Mouse (Mus musculus): ENCODE results near the gene B3gnt9.

Gene B3gnt9

DNA sequence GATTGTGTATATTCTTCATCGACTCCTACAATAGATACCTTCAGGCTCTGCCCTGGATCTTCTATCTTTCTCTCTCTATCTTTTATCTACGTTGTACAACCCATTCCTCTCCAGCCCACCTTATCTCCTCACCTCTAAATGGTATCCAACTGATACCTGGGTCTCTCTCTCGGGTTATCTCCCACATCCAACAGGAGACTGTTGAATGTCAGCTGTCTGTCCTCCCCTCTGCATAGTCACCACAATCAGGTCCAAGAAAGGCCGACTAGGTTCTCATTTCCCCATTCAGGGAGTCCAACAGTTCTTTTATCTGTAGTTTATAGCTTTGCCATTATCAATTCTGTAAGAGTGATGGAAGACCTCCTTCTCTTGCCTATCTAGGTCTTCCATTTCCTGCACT lies 27.3 kb upstream of the B3gnt9 start:
- DNase-seq (ENCODE audit: low spot score), result no peak

DNA sequence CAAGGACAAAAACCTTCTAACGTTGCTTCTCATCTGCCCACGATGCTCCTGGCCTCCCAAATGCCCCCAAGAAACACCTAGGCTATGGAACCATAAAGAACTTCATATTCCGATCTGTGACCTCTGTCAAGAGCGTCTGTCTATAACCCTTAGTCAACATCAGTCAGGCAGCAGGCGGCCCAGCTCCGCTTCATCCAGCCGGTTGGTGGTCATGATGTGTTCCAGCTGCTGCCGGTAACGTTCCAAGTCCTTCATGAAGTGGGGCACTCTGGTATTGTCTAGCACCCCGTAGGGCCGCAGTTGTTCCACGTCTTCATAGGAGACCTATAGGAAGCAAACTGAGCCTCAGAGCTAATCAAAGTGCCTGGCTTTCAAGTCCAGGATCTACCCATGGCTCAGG lies 26.9 kb upstream of the B3gnt9 start:
- no peak for DNase-seq (ENCODE audit: low spot score)

GRCm38 (mm10) chr8:105280567-105280966 lies 25.6 kb upstream of the B3gnt9 start:
- DNase-seq (ENCODE audit: low spot score), result no peak

GRCm38 (mm10) chr8:105278911-105279334 lies 24.0 kb upstream of the B3gnt9 start:
- DNase-seq (ENCODE audit: low spot score), result no peak

GRCm38 (mm10) chr8:105276292-105277120 lies 21.6 kb upstream of the B3gnt9 start:
- DNase-seq (ENCODE audit: low spot score), result peak; percentile 67

DNA sequence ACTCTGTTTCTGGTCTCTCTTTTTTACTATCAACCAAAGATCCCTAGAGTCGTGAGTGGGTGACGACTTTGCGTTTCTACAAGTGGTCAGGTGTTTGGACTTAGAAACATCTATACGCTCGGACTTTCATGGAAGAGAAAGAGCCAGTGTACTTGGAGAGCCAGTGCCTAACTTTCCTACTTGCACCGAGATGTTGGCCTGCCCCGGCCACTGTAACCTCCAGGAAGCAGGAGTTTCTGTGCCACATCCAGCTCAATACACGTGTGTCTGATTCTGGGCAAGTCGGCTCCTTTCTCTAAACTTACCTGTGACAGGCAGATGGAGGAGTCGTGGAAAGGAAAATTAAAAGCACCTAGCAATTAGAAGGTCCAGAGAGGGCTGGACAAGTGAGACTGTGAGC lies 20.9 kb upstream of the B3gnt9 start, which contains the start of gene Nol3:
Gene Nol3, plus strand, starts transcription at position 301 of the 400 bp plus-strand sequence.
- DNase-seq (ENCODE audit: low spot score), result no peak

GRCm38 (mm10) chr8:105275387-105275786 lies 20.4 kb upstream of the B3gnt9 start:
- no peak for DNase-seq (ENCODE audit: low spot score)

DNA sequence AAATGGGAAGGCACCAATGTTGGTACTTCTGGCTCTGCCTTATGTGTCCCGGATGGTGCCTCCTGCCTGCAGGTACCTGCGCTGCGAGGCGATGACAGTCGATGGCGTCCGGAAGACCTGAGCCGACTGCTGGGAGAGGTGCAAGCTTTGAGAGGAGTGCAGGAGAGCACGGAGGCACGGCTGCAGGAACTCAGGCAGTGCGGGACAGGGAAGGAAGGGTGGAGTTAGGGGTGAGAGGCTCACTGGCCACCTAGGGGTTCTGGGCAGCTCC lies 15.9 kb upstream of the B3gnt9 start:
- DNase-seq (ENCODE audit: low spot score), result no peak

DNA sequence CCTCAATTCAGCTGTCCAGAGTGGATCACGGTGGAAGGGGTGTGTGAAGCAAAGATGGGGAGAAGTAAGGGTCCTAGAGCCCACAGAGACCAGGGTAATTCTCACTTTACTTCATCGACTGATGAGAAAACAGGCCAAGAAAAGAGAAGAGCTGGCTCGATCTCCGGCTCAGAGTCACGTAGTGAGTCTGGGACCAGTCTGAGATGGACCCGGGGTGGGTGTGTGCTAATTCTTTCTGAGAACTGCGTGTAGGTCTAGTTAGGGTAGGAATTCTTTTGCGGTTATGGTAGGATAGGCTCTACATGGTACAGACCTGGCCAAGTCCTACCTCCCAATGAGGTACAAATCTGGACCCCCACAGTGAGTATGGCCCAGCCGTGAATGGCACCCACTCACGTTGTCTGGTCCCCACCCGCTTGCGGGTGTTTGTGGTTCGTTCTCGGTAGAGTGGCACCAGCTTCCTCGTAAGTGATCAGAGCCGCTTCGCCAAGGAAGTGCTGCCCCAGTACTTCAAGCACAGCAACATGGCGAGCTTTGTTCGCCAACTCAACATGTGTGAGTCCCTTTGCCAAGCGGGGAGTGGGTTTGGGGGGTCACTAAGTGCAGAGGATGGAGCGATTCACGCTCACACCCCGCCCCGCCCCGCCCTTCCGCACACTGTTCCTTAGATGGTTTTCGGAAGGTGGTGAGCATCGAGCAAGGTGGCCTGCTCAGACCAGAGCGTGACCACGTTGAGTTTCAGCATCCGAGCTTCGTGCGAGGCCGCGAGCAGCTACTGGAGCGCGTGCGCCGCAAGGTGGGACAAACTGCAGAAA lies 15.4 kb upstream of the B3gnt9 start:
- DNase-seq (ENCODE audit: low spot score), result peak; percentile 29

- peak; percentile 45 for DNase-seq (ENCODE audit: low spot score)
These were observed 14.6 kb upstream of the B3gnt9 start, which contains the start of gene Hsf4 for GRCm38 (mm10) chr8:105269461-105269947. Gene Hsf4, plus strand, starts transcription at chr8:105269801.

DNA sequence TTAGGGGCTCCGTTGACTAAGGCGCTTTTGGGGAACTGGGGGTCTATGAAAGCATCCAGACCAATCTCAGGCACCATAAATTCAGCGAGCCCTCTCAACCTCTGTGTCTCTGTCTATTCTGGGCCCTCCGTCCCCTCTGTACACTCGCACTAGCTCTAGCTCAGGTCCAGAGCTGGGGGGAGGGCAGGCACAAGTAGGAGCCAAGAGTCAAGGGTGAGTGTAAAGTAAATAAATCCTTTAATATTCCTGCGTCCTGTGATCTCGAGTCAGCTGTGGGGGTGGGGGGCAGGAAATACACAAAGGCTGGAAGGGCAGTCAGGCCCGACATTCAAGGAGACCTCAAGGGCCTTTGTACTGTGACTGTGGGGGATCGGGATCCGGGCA lies 14.1 kb upstream of the B3gnt9 start:
- peak; percentile 29 for DNase-seq (ENCODE audit: low spot score)

DNA sequence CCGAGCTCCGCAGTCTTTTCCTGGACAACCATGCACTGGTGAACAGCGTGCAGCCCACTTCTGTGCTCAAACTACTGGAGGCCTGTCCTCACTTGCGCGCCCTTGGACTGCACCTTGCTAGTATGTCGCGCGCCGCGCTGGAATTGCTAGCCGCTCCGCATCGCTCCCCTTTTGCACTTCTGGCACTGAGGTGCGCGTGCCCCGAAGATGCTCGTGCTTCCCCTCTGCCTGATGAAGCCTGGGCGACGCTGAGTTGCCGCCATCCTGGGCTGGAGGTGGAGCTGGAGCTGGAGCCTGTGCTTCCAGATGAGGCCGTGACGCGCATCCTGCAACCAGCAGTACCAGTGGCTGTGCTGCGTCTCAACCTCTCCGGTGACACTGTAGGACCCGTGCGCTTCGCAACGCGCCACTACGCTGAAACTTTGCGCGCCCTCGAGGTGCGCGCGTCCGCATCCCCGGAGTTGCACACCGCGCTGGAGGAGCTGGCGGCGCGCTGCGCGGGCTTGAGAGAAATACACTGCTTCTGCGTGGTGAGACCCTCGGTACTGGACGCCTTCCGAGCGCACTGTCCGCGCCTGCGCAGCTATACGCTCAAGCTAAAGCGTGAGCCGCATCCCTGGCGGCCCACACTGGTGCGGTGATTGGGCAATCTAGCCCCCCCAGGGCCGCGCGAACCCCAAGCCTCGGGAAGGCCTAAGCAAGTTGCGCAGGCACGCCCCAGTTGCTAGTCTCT lies 13.6 kb upstream of the B3gnt9 start:
- peak; percentile 82 for DNase-seq (ENCODE audit: low spot score)

- no peak for DNase-seq (ENCODE audit: low spot score)
These were observed 11.8 kb upstream of the B3gnt9 start for GRCm38 (mm10) chr8:105266775-105267174.

DNA sequence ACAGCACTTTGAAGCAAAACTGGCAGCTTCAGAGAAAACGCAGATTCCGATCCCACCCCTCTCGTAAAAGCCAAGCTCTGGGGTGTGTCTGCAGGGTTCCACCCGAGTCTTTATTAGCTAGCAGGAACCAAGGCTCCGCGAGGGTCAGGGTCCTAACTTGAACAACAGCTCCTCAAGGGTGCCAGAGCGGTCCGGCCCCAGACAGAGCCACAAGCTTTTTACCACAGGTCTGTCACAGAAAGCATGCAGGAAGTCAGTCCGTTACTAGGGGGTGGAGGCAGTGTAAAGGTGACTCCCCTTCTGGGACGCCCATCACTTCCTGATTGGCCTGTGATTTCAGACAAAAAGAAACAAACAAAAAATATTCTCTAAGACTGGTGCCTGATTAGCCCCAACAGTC lies 10.2 kb upstream of the B3gnt9 start:
- DNase-seq (ENCODE audit: low spot score), result peak; percentile 29

GRCm38 (mm10) chr8:105264024-105264982 lies 9.3 kb upstream of the B3gnt9 start, which contains the start of the genes Tradd and Fbxl8:
Gene Tradd, minus strand, starts transcription at chr8:105264609.
Gene Fbxl8, plus strand, starts transcription at chr8:105264648.
- peak; percentile 78 for DNase-seq (ENCODE audit: low spot score)

DNA sequence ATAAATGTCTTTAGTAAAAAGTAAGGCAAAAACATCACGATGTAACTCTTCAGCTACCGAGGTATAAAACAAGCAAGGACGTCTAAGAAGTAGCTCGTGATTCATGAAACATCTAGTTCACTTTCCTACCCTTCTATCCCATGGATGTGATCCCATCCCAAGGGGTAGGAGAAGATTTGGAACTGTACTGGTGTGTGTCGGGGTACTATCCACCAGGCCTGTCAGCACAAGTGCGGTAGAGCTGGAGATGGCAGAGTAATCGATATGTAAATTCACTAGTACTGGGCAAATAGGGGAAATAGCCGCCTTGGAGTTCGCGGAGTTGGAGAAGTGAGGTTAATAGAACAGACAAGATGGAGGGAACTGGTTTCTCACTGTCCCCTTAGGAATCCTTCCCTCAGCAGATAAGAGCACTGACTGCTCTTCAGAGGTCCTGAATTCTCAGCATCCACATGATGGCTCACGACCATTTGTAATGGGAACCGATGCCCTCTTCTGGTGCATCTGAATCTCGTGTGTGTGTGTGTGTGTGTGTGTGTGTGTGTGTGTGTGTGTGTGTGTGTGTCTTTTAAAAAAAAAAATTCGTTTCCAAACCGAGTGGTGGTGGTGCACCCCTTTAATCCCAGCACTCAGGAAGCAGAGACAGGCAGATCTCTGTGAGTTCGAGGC lies 8.4 kb upstream of the B3gnt9 start:
- DNase-seq (ENCODE audit: low spot score), result no peak

DNA sequence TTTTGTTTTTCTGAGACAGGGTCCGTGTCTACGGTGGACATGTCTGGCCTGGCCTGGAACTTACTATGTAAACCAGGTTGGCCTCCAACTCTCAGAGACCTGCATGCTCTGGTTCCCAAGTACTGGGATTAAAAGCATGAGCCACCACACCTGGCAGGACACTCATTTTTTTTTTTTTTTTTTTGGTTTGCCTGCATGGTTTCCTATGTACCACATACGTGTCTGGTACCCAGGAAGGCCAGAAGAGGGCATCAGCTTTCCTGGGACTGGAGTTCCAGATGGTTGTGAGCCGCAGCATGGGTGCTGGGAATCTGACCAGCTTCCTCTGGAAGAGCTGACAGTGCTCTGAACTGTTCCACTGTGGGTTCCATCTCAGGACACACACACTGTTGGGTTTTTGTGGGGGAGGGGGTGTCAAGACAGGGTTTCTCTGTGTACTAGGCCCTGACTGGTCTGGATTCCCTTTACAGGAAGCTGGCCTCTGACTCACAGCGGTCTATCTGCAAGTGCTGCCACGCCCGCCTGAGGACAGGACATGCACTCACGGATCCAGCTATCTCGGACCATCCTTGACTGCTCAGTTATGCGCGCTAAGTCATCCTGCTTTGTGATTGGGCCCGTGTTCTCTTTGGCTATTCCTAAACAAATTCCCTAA lies 6.5 kb upstream of the B3gnt9 start:
- DNase-seq (ENCODE audit: low spot score), result no peak

- DNase-seq (ENCODE audit: low spot score), result no peak
These were observed 5.6 kb upstream of the B3gnt9 start for GRCm38 (mm10) chr8:105260371-105261099.

DNA sequence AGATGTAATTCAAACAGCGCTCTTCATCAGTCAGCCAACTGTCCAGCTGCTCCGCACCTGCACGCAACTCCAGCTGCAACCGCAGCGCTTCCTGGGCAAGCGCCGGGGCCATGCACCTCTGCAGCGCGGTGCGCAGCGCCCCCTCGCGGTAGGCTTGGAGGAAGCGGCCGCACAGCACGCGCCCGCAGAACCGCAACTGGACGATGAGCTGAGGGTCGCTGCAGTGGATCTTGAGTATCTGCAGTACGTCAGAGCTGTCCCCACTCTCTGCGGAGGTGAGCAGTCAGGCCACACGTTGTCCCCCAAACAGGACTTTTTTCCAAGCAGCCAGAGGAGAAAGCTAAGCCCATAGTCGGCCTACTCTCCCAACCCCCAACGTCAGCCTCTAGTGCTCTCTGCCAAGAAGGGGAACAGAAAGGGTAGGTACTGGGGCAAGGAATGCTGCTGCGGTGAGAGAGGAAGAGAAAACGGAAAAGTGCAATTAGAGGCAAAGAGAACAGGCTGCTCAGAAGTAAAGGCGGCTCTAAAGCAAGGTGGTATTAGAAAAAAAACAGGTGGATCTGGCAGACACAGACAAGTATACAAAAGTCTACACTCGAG lies 4.9 kb upstream of the B3gnt9 start:
- DNase-seq (ENCODE audit: low spot score), result peak; percentile 86

Measured in embryo, embryonic 10.5 days (tissue).